Mouse (Mus musculus): ENCODE measurements around the gene P4hb. TPM values are rescaled to one million over a fixed set of nuclear protein-coding genes. Genes with fewer than 3 reads are reported as not detected.

P4hb gene
- 100 to 1,000 TPM; 266 to 274 TPM for total RNA-seq (2023)

DNA sequence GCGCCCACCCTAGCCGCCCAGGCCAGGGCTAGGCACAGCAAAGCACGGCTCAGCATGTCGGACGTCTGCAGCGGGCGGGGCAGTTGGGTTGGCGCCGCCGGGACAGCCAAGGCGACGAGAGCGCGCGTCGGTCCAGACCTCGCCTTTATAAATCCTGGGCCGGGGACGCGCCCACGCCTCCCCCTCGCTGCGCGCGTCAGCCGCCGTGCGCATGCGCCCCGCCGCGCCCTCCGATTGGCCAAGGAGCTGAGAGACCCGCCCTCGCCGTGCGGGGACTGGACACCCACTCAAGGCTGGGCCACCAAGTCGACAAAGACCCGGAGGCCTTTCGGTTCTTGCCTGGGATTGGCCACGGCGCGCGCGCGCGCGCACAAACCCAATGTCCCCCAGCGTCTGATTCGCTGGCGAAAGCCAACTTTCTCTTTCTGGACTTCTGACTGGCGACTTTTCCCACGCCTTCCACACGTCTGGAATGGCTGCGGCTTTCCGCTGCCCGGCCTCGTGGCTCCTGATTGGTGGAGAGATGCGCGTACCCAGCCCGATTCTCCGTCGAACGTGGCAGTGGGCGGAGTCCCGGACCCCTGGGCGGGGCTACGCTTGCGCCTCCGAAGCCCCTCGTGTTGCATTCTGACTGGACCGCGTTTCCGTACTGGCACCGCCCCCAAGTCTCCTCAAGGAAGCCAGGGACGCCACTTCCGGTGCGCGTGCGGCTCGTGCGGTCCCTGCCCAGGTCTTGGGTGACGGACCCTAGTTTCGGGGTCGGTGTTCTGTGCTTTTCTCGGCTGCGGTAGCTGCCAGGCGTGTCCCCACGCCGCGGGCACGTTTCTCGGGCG is at the start of gene P4hb:
TSS of gene P4hb (minus strand) at position 502 of the 833 bp plus-strand sequence.

GRCm38 (mm10) chr11:120617519-120618112 is 44.6 kb upstream of the P4hb start, which contains the start of gene Pcyt2:
Pcyt2 (minus strand) TSS chr11:120617936.

DNA sequence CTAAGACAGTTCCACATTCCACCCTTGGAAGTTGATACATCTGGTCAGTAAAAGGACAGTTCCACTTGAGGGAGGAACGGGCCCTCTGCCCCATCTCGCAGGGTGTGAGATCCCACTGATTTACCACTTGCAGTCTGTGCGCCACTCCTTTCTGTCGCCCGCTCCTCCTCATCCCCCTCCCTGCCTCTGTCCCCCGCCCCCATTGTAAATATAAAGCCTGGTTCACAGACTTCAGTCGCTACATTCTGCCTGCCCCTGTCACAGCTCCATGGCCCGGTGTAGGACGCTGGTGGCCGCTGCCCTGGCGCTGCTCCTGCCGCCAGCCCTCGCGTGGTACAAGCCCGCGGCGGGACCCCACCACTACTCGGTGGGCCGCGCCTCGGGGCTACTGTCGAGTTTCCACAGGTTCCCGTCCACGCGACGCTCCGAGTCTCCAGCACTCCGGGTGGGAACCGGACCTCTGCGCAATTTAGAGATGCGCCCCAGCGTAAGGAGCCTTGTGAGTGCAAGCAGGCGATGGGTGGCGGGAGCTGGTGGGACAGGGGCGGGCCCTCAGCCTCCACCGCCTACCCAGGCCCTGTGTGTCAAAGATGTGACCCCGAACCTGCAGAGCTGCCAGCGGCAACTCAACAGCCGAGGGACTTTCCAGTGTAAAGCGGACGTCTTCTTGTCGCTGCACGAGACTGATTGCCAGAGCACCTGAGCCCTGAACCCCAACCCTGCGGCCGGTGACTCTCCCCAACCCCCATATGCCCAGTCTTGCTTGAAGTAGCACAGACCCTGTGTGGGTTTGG is 35.4 kb upstream of the P4hb start, which contains the start of gene Npb:
TSS of gene Npb (plus strand) at position 237 of the 794 bp plus-strand sequence.

GRCm38 (mm10) chr11:120598283-120598989 is 25.4 kb upstream of the P4hb start, which contains the start of the genes Alyref and Anapc11:
Alyref (minus strand) TSS chr11:120598365.
Anapc11 (plus strand) TSS chr11:120598421.

GRCm38 (mm10) chr11:120581490-120582267 is 8.6 kb upstream of the P4hb start, which contains the start of gene Arhgdia:
Arhgdia (minus strand) TSS chr11:120581624.

DNA sequence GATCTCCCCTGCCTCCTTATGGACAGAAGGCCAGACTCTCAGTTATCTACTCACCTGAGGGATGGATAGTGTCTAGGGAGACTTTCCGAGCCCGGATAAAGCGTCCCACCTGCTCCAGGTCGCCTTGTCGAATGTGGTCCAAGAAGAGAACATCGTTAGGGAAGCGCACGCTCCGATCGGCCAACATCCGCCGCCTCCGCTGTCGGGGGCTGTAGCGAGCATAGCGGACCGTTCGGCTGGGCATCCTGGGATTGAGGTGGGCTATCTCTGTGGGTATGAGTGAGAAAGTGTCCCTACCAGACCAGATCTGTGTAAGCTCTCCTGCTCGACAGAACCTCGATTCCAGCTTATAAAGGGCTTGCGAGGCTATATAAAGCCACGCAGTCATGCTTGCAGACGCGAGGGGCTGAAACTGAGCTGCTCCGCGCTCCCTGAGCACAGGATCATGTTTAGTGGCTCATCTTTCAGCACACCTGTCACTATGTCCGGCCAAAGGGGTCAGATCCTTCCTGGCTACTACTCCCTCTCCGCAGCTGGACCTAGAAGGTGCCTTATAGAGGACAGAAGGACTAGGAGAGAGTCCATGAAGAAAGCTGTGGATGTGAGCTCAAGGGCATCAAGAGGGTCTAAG is 22.1 kb downstream of the P4hb start, which contains the start of gene Ppp1r27:
TSS of gene Ppp1r27 (minus strand) at position 323 of the 631 bp plus-strand sequence.

GRCm38 (mm10) chr11:120549168-120549945 is 23.7 kb downstream of the P4hb start, which contains the start of gene Mcrip1:
Mcrip1 (minus strand) TSS chr11:120549727.

GRCm38 (mm10) chr11:120530085-120530964 is 42.7 kb downstream of the P4hb start, which contains the start of gene Gcgr:
Gcgr (plus strand) TSS chr11:120530699.

Other genes starting within 250 kb of the P4hb start
- 1,000 to 10,000 TPM; 3,735 to 3,853 TPM for gene Actg1, start 224.7 kb downstream of the P4hb start, total RNA-seq (2023)
- gene Fscn2, start 211.7 kb downstream of the P4hb start, total RNA-seq (2023) = under 1 TPM; 0.53 to 0.61 TPM
- 10 to 100 TPM; 11.2 to 13.9 TPM for gene Faap100, start 194.5 kb downstream of the P4hb start, total RNA-seq (2023)
- 10 to 100 TPM; 48.6 to 50.6 TPM for gene Nploc4, start 135.5 kb downstream of the P4hb start, total RNA-seq (2023)
- gene Tspan10, start 130.6 kb downstream of the P4hb start, total RNA-seq (2023) = 1 to 10 TPM in 1 of 2 experiments, not detected in 1; 6.7 TPM
- not detected for gene Pde6g, start 119.8 kb downstream of the P4hb start, total RNA-seq (2023)
- 1 to 10 TPM; 4.1 to 7.9 TPM for gene Oxld1, start 115.2 kb downstream of the P4hb start, total RNA-seq (2023)
- 10 to 100 TPM; 12.4 to 14.5 TPM for gene Ccdc137, start 115.1 kb downstream of the P4hb start, total RNA-seq (2023)
- gene Arl16, start 105.6 kb downstream of the P4hb start, total RNA-seq (2023) = 10 to 100 TPM in 1 of 2 experiments, 1 to 10 TPM in 1; 8.7 to 10.5 TPM
- 10 to 100 TPM; 18.3 to 23.1 TPM for gene Mrpl12, start 88.6 kb downstream of the P4hb start, total RNA-seq (2023)
- gene Slc25a10, start 81.4 kb downstream of the P4hb start, total RNA-seq (2023) = 10 to 100 TPM; 16.4 to 19.3 TPM
- gene Gcgr, start 42.6 kb downstream of the P4hb start, total RNA-seq (2023) = not detected
- gene Mcrip1, start 23.5 kb downstream of the P4hb start, total RNA-seq (2023) = 10 to 100 TPM; 34.2 to 37.3 TPM
- gene Ppp1r27, start 22.1 kb downstream of the P4hb start, total RNA-seq (2023) = under 1 TPM in 1 of 2 experiments, not detected in 1; 0.75 TPM
- 100 to 1,000 TPM; 361 to 393 TPM for gene Arhgdia, start 8.4 kb upstream of the P4hb start, total RNA-seq (2023)
- 100 to 1,000 TPM; 143 to 147 TPM for gene Alyref, start 25.1 kb upstream of the P4hb start, total RNA-seq (2023)
- gene Anapc11, start 25.2 kb upstream of the P4hb start, total RNA-seq (2023) = 10 to 100 TPM; 49.3 to 52.8 TPM
- gene Npb, start 35.2 kb upstream of the P4hb start, total RNA-seq (2023) = 1 to 10 TPM; 1.2 to 1.5 TPM
- 10 to 100 TPM; 37.2 to 38.3 TPM for gene Pcyt2, start 44.7 kb upstream of the P4hb start, total RNA-seq (2023)
- 100 to 1,000 TPM; 119 to 120 TPM for gene Sirt7, start 52.0 kb upstream of the P4hb start, total RNA-seq (2023)
- 100 to 1,000 TPM; 107 to 135 TPM for gene Mafg, start 60.3 kb upstream of the P4hb start, total RNA-seq (2023)
- 1 to 10 TPM; 1.1 to 1.2 TPM for gene Pycr1, start 70.5 kb upstream of the P4hb start, total RNA-seq (2023)
- not detected for gene Myadml2, start 74.9 kb upstream of the P4hb start, total RNA-seq (2023)
- gene Notum, start 87.9 kb upstream of the P4hb start, total RNA-seq (2023) = under 1 TPM in 1 of 2 experiments, not detected in 1; 0.39 TPM
- gene Aspscr1, start 99.7 kb upstream of the P4hb start, total RNA-seq (2023) = 10 to 100 TPM; 85.4 to 88.2 TPM
- gene Cenpx, start 140.5 kb upstream of the P4hb start, total RNA-seq (2023) = 10 to 100 TPM; 33.5 to 39.0 TPM
- gene Lrrc45, start 140.7 kb upstream of the P4hb start, total RNA-seq (2023) = 10 to 100 TPM; 12.8 to 17.1 TPM
- gene Rac3, start 148.2 kb upstream of the P4hb start, total RNA-seq (2023) = under 1 TPM in 1 of 2 experiments, not detected in 1; 0.33 TPM
- 1 to 10 TPM; 8.3 to 8.5 TPM for gene Dcxr, start 154.0 kb upstream of the P4hb start, total RNA-seq (2023)
- gene Cbr2, start 158.9 kb upstream of the P4hb start, total RNA-seq (2023) = 1 to 10 TPM; 7.3 to 9.0 TPM
- gene Hmga1b, start 189.5 kb upstream of the P4hb start, total RNA-seq (2023) = 10 to 100 TPM; 40.0 to 43.8 TPM
- 10 to 100 TPM; 14.0 to 15.3 TPM for gene Rfng, start 211.0 kb upstream of the P4hb start, total RNA-seq (2023)
- gene Gps1, start 211.0 kb upstream of the P4hb start, total RNA-seq (2023) = 10 to 100 TPM; 38.0 to 39.9 TPM
- 10 to 100 TPM; 31.0 to 32.0 TPM for gene Dus1l, start 223.2 kb upstream of the P4hb start, total RNA-seq (2023)

Data from neutrophil, adult 83 days (primary cell).